In genomic region chr17:32522386-32522785, GRCm38 (mm10) we compare ENCODE assay signal across 23 mouse cellular contexts.
"Had no signal": no experiment of that assay in that cellular context is flagged by ENCODE, and none has a peak within 500 bp of the region (broad histone marks: within the 10 kb centered on the region; RNA-seq: fewer than 3 reads in every experiment).

No protein-coding gene starts in this region.

- H3K4me3 ChIP-seq: limb, embryonic 12.5 days; limb, embryonic 15.5 days; lung, embryonic 15.5 days; midbrain, embryonic 12.5 days; midbrain, embryonic 15.5 days; neural tube, embryonic 12.5 days; neural tube, embryonic 15.5 days; stomach, embryonic 15.5 days had no signal

- DNase-seq: kidney, adult 9 months; kidney, postnatal 14 days; kidney, postnatal 4 days; left cerebral cortex, postnatal 4 days; liver, postnatal 0 days; lung, postnatal 10 days; lung, postnatal 36 days; right cerebral cortex, adult 18-20 months; right cerebral cortex, postnatal 14 days; right cerebral cortex, postnatal 4 days; thymus, adult 18-20 months; thymus, postnatal 36 days had no signal

- H3K27ac ChIP-seq: limb, embryonic 12.5 days; limb, embryonic 15.5 days; liver, embryonic 14.5 days; lung, embryonic 15.5 days; midbrain, embryonic 12.5 days; midbrain, embryonic 15.5 days; neural tube, embryonic 12.5 days; neural tube, embryonic 15.5 days; stomach, embryonic 15.5 days had no signal

- H3K4me1 ChIP-seq: limb, embryonic 12.5 days; limb, embryonic 15.5 days; lung, embryonic 15.5 days; midbrain, embryonic 12.5 days; midbrain, embryonic 15.5 days; neural tube, embryonic 12.5 days; neural tube, embryonic 15.5 days; stomach, embryonic 15.5 days had no signal

- H3K9me3 ChIP-seq: limb, embryonic 12.5 days; limb, embryonic 15.5 days; lung, embryonic 15.5 days; midbrain, embryonic 12.5 days; midbrain, embryonic 15.5 days; neural tube, embryonic 12.5 days; neural tube, embryonic 15.5 days; stomach, embryonic 15.5 days had no signal

- ATAC-seq: intestine, postnatal 0 days; liver, postnatal 0 days; midbrain, embryonic 15.5 days had no signal

- H3K9ac ChIP-seq: limb, embryonic 12.5 days; limb, embryonic 15.5 days; liver, embryonic 14.5 days; liver, postnatal 0 days; lung, embryonic 15.5 days; midbrain, embryonic 12.5 days; midbrain, embryonic 15.5 days; neural tube, embryonic 12.5 days; neural tube, embryonic 15.5 days; stomach, embryonic 15.5 days had no signal

- H3K4me2 ChIP-seq: limb, embryonic 12.5 days; limb, embryonic 15.5 days; liver, embryonic 11.5 days; lung, embryonic 15.5 days; midbrain, embryonic 12.5 days; midbrain, embryonic 15.5 days; neural tube, embryonic 12.5 days; neural tube, embryonic 15.5 days; stomach, embryonic 15.5 days had no signal

- H3K27me3 ChIP-seq: limb, embryonic 12.5 days; limb, embryonic 15.5 days; lung, embryonic 15.5 days; midbrain, embryonic 12.5 days; midbrain, embryonic 15.5 days; neural tube, embryonic 12.5 days; neural tube, embryonic 15.5 days; stomach, embryonic 15.5 days had no signal

- H3K36me3 ChIP-seq: lung, embryonic 15.5 days; midbrain, embryonic 15.5 days; stomach, embryonic 15.5 days had no signal
